Mouse (Mus musculus) hindbrain, embryonic 15.5 days (tissue): ENCODE measurements around the gene Nfe2l2. TPM values are rescaled to one million over a fixed set of nuclear protein-coding genes. Genes with fewer than 3 reads are reported as not detected.

Experiments used
- ATAC-seq: fragments of 200-750 bp; cut with Nextera tagmentation; 2 replicates; pipeline ENCODE4 v1.8.0; 2017; ENCODE audit warnings: low read depth, moderate number of reproducible peaks, moderate TSS enrichment; ENCODE audit not compliant: low FRiP score
- H3K27ac ChIP-seq: fragments of 300-500 bp; sonication (generic); replicated peaks from 2 replicates; pipeline ENCODE4 v1.5.1; 2015; ENCODE audit warnings: mild to moderate bottlenecking, inconsistent platforms
- H3K27me3 ChIP-seq: fragments of 300-500 bp; sonication (generic); 2 replicates; pipeline ENCODE4 v1.6.1; 2015; ENCODE audit warnings: control low read depth, inconsistent platforms
- H3K36me3 ChIP-seq: fragments of 300-500 bp; sonication (generic); 2 replicates; pipeline ENCODE4 v1.6.1; 2015; ENCODE audit warnings: control low read depth, inconsistent platforms
- H3K4me1 ChIP-seq: fragments of 300-500 bp; sonication (generic); replicated peaks from 2 replicates; pipeline ENCODE4 v1.6.1; 2015; ENCODE audit warnings: control low read depth, inconsistent platforms
- H3K4me2 ChIP-seq: fragments of 300-500 bp; sonication (generic); 2 replicates; pipeline ENCODE4 v1.6.1; 2015; ENCODE audit warnings: moderate library complexity, mild to moderate bottlenecking, inconsistent platforms
- H3K4me3 ChIP-seq: fragments of 300-500 bp; sonication (generic); 2 replicates; pipeline ENCODE4 v1.5.1; 2015; ENCODE audit warnings: mild to moderate bottlenecking, inconsistent platforms
- H3K9ac ChIP-seq: fragments of 300-500 bp; sonication (generic); 2 replicates; pipeline ENCODE4 v1.6.1; 2015; ENCODE audit warnings: inconsistent platforms
- H3K9me3 ChIP-seq: fragments of 300-500 bp; sonication (generic); 2 replicates; pipeline ENCODE4 v1.6.1; 2016; ENCODE audit warnings: control low read depth, inconsistent platforms
- WGBS: fragments of 180-500 bp; shearing (Covaris S2); methylation state at CpG from one replicate; pipeline ENCODE4 v1.1.7; 2015; 5-methylcytosine and 5-hydroxymethylcytosine counted together
- polyA plus RNA-seq: library from polyadenylated mRNA; unstranded; fragments of >200 nt; fragmentation: Nextera tagmentation; extraction: Ambion mirVana; gene quantifications from 2 replicates; pipeline ENCODE4 v1.2.1, GENCODE M21; 2015

Gene Nfe2l2
- polyA plus RNA-seq, 1 experiment from 2014 or later: 14.4 TPM

- no peak overlapping the region for H3K9ac ChIP-seq
- H3K36me3 ChIP-seq: no peaks in the 10 kb centered on the region
- H3K27me3 ChIP-seq: no peaks in the 10 kb centered on the region
- no peak overlapping the region for H3K4me2 ChIP-seq
- WGBS: 86% methylated on average over 10 of the region's 10 CpGs
- H3K4me3 ChIP-seq: no peak overlapping the region
- no peaks in the 10 kb centered on the region for H3K9me3 ChIP-seq
- no peak overlapping the region for H3K27ac ChIP-seq
- H3K4me1 ChIP-seq: no peaks in the 10 kb centered on the region
- ATAC-seq: no peak
Observed at GRCm38 (mm10) chr2:75730052-75730451, 25.6 kb upstream of the Nfe2l2 start.

GRCm38 (mm10) chr2:75724863-75725445, 20.5 kb upstream of the Nfe2l2 start:
- 74% methylated on average over 5 of the region's 5 CpGs for WGBS
- Histone ChIP-seq H3K4me3 (no peak overlapping the region), H3K9ac (no peak overlapping the region), H3K4me1 (no peaks in the 10 kb centered on the region), H3K4me2 (no peak overlapping the region), H3K27ac (no peak overlapping the region), H3K36me3 (no peaks in the 10 kb centered on the region), H3K27me3 (no peaks in the 10 kb centered on the region), H3K9me3 (no peaks in the 10 kb centered on the region)
- ATAC-seq: no peak

- Histone ChIP-seq H3K9me3 (no peaks in the 10 kb centered on the region), H3K4me2 (no peak overlapping the region), H3K36me3 (no peaks in the 10 kb centered on the region), H3K27ac (no peak overlapping the region), H3K27me3 (no peaks in the 10 kb centered on the region), H3K4me1 (no peaks in the 10 kb centered on the region), H3K4me3 (no peak overlapping the region), H3K9ac (no peak overlapping the region)
- no peak for ATAC-seq
- WGBS: 94% methylated on average over 8 of the region's 8 CpGs
Observed at GRCm38 (mm10) chr2:75723481-75723880, 19.0 kb upstream of the Nfe2l2 start.

GRCm38 (mm10) chr2:75722893-75723292, 18.5 kb upstream of the Nfe2l2 start:
- Histone ChIP-seq H3K9me3 (no peaks in the 10 kb centered on the region), H3K36me3 (no peaks in the 10 kb centered on the region), H3K4me3 (no peak overlapping the region), H3K4me2 (no peak overlapping the region), H3K27ac (no peak overlapping the region), H3K27me3 (no peaks in the 10 kb centered on the region), H3K9ac (no peak overlapping the region), H3K4me1 (no peaks in the 10 kb centered on the region)
- WGBS: 81% methylated on average over 5 of the region's 5 CpGs
- no peak for ATAC-seq

- no peak overlapping the region for H3K4me3 ChIP-seq
- no peaks in the 10 kb centered on the region for H3K4me1 ChIP-seq
- WGBS: 85% methylated on average over 11 of the region's 11 CpGs
- no peak overlapping the region for H3K9ac ChIP-seq
- H3K4me2 ChIP-seq: no peak overlapping the region
- H3K27me3 ChIP-seq: no peaks in the 10 kb centered on the region
- no peaks in the 10 kb centered on the region for H3K9me3 ChIP-seq
- no peak for ATAC-seq
- H3K36me3 ChIP-seq: no peaks in the 10 kb centered on the region
- H3K27ac ChIP-seq: no peak overlapping the region
Observed at GRCm38 (mm10) chr2:75720236-75721027, 16.0 kb upstream of the Nfe2l2 start.

GRCm38 (mm10) chr2:75719331-75719869, 15.0 kb upstream of the Nfe2l2 start:
- no peak overlapping the region for H3K4me3 ChIP-seq
- no peak overlapping the region for H3K9ac ChIP-seq
- ATAC-seq: no peak
- H3K4me1 ChIP-seq: no peaks in the 10 kb centered on the region
- no peak overlapping the region for H3K27ac ChIP-seq
- 73% methylated on average over 3 of the region's 3 CpGs for WGBS
- no peaks in the 10 kb centered on the region for H3K27me3 ChIP-seq
- H3K9me3 ChIP-seq: no peaks in the 10 kb centered on the region
- H3K36me3 ChIP-seq: no peaks in the 10 kb centered on the region
- no peak overlapping the region for H3K4me2 ChIP-seq

- no peak overlapping the region for H3K4me2 ChIP-seq
- no peaks in the 10 kb centered on the region for H3K4me1 ChIP-seq
- H3K9ac ChIP-seq: no peak overlapping the region
- ATAC-seq: no peak
- H3K27me3 ChIP-seq: no peaks in the 10 kb centered on the region
- WGBS: 52% methylated on average over 12 of the region's 12 CpGs
- no peak overlapping the region for H3K4me3 ChIP-seq
- H3K27ac ChIP-seq: no peak overlapping the region
- H3K36me3 ChIP-seq: no peaks in the 10 kb centered on the region
- no peaks in the 10 kb centered on the region for H3K9me3 ChIP-seq
Observed at GRCm38 (mm10) chr2:75716046-75717016, 11.9 kb upstream of the Nfe2l2 start.

GRCm38 (mm10) chr2:75714766-75715165, 10.3 kb upstream of the Nfe2l2 start:
- Histone ChIP-seq H3K4me1 (no peaks in the 10 kb centered on the region), H3K4me2 (no peak overlapping the region), H3K36me3 (no peaks in the 10 kb centered on the region), H3K27me3 (no peaks in the 10 kb centered on the region), H3K9ac (no peak overlapping the region), H3K4me3 (no peak overlapping the region), H3K27ac (no peak overlapping the region), H3K9me3 (no peaks in the 10 kb centered on the region)
- WGBS: 76% methylated on average over 4 of the region's 4 CpGs
- no peak for ATAC-seq

- no peaks in the 10 kb centered on the region for H3K36me3 ChIP-seq
- ATAC-seq: no peak
- WGBS: 84% methylated on average over 3 of the region's 3 CpGs
- H3K4me3 ChIP-seq: no peak overlapping the region
- H3K27ac ChIP-seq: no peak overlapping the region
- H3K9ac ChIP-seq: no peak overlapping the region
- H3K27me3 ChIP-seq: no peaks in the 10 kb centered on the region
- no peaks in the 10 kb centered on the region for H3K9me3 ChIP-seq
- no peaks in the 10 kb centered on the region for H3K4me1 ChIP-seq
- no peak overlapping the region for H3K4me2 ChIP-seq
Observed at GRCm38 (mm10) chr2:75713083-75713482, 8.6 kb upstream of the Nfe2l2 start.

GRCm38 (mm10) chr2:75707420-75707819, 3.0 kb upstream of the Nfe2l2 start:
- no peaks in the 10 kb centered on the region for H3K9me3 ChIP-seq
- 16% methylated on average over 1 of the region's 1 CpGs for WGBS
- H3K27ac ChIP-seq: no peak overlapping the region
- no peaks in the 10 kb centered on the region for H3K27me3 ChIP-seq
- peaks cover 15% of the 10 kb centered on the region for H3K4me1 ChIP-seq
- H3K36me3 ChIP-seq: no peaks in the 10 kb centered on the region
- H3K4me2 ChIP-seq: no peak overlapping the region
- no peak overlapping the region for H3K4me3 ChIP-seq
- H3K9ac ChIP-seq: no peak overlapping the region
- ATAC-seq: no peak

- Histone ChIP-seq H3K27ac (no peak overlapping the region), H3K4me1 (peaks cover 15% of the 10 kb centered on the region), H3K9me3 (no peaks in the 10 kb centered on the region), H3K36me3 (no peaks in the 10 kb centered on the region), H3K4me2 (no peak overlapping the region), H3K4me3 (no peak overlapping the region), H3K9ac (no peak overlapping the region), H3K27me3 (no peaks in the 10 kb centered on the region)
- WGBS: 56% methylated on average over 5 of the region's 5 CpGs
- no peak for ATAC-seq
Observed at GRCm38 (mm10) chr2:75706435-75706834, 2.0 kb upstream of the Nfe2l2 start.
